Mouse (Mus musculus): ENCODE data around the gene Epha4. TPM values are rescaled to one million over a fixed set of nuclear protein-coding genes. Genes with fewer than 3 reads are reported as not detected.

Epha4 gene
- total and polyA plus RNA-seq, 3 experiments, result 25.4 to 45.5 (median 28.4) TPM

GRCm38 (mm10) chr1:77365850-77366249 lies 149.0 kb downstream of the Epha4 start:
- TF ChIP-seq EP300 (IDR thresholded peaks at IDR 0.05; ENCODE audit: insufficient read depth, low read depth, low read length) (no peak), CTCF (IDR thresholded peaks at IDR 0.05) (no peak), POLR2A (IDR thresholded peaks at IDR 0.05; ENCODE audit: insufficient read depth, low read depth, low read length) (no peak)
- H3K36me3 ChIP-seq (ENCODE audit: control insufficient read depth, insufficient read depth, low read length), result peaks cover 11% of the 10 kb centered on the region; the same call in 1 of the 2 replicates
- H3K27ac ChIP-seq, result no peak overlapping the region
- H3K9ac ChIP-seq (ENCODE audit: low read depth, low read length), result no peak overlapping the region
- intact Hi-C loops (cut with DNase I), result loop anchor here (5.0 kb wide), 1 partner anchor 146 kb away; no protein-coding TSS in a partner anchor
- peaks cover 12% of the 10 kb centered on the region for H3K4me1 ChIP-seq (ENCODE audit: control insufficient read depth, insufficient read depth, low read length)
- H3K79me2 ChIP-seq (replicated peaks; ENCODE audit: control insufficient read depth, insufficient read depth, low read length), result no peaks in the 10 kb centered on the region
- H3K27me3 ChIP-seq (ENCODE audit: control insufficient read depth, insufficient read depth, low read length), result no peaks in the 10 kb centered on the region
- whole genome bisulfite sequencing, result 86% methylated on average over 3 of the region's 3 CpGs
- no peak for DNase-seq
- H3K4me3 ChIP-seq, result no peak overlapping the region

- Histone ChIP-seq H3K27ac (no peak overlapping the region), H3K27me3 (ENCODE audit: control insufficient read depth, insufficient read depth, low read length) (no peaks in the 10 kb centered on the region), H3K9ac (ENCODE audit: low read depth, low read length) (no peak overlapping the region), H3K79me2 (replicated peaks; ENCODE audit: control insufficient read depth, insufficient read depth, low read length) (no peaks in the 10 kb centered on the region), H3K4me1 (ENCODE audit: control insufficient read depth, insufficient read depth, low read length) (peaks cover 6% of the 10 kb centered on the region), H3K36me3 (ENCODE audit: control insufficient read depth, insufficient read depth, low read length) (0 out of 2 replicates have a peak, but pooled peaks cover 3% of the 10 kb centered on the region), H3K4me3 (no peak overlapping the region)
- DNase-seq, result peak in 1 of 2 experiments; percentile 23
- TF ChIP-seq EP300 (IDR thresholded peaks at IDR 0.05; ENCODE audit: insufficient read depth, low read depth, low read length) (no peak), POLR2A (IDR thresholded peaks at IDR 0.05; ENCODE audit: insufficient read depth, low read depth, low read length) (no peak)
- intact Hi-C loops (cut with DNase I), result no loop called here
- 76% methylated on average over 3 of the region's 3 CpGs for WGBS
These were observed 150.3 kb downstream of the Epha4 start for GRCm38 (mm10) chr1:77364596-77364995.

GRCm38 (mm10) chr1:77363848-77364247 lies 151.0 kb downstream of the Epha4 start:
- Histone ChIP-seq H3K4me3 (no peak overlapping the region), H3K27me3 (ENCODE audit: control insufficient read depth, insufficient read depth, low read length) (no peaks in the 10 kb centered on the region), H3K27ac (no peak overlapping the region), H3K36me3 (ENCODE audit: control insufficient read depth, insufficient read depth, low read length) (0 out of 2 replicates have a peak, but pooled peaks cover 3% of the 10 kb centered on the region), H3K4me1 (ENCODE audit: control insufficient read depth, insufficient read depth, low read length) (0 out of 2 replicates have a peak, but pooled peaks cover 1% of the 10 kb centered on the region), H3K9ac (ENCODE audit: low read depth, low read length) (no peak overlapping the region), H3K79me2 (replicated peaks; ENCODE audit: control insufficient read depth, insufficient read depth, low read length) (no peaks in the 10 kb centered on the region)
- intact Hi-C loops (cut with DNase I), result no loop called here
- no peak for DNase-seq
- 97% methylated on average over 1 of the region's 1 CpGs for WGBS
- TF ChIP-seq CTCF (IDR thresholded peaks at IDR 0.05) (no peak), EP300 (IDR thresholded peaks at IDR 0.05; ENCODE audit: insufficient read depth, low read depth, low read length) (no peak), POLR2A (IDR thresholded peaks at IDR 0.05; ENCODE audit: insufficient read depth, low read depth, low read length) (no peak)

GRCm38 (mm10) chr1:77346459-77346858 lies 168.4 kb downstream of the Epha4 start:
- Histone ChIP-seq H3K4me1 (ENCODE audit: control insufficient read depth, insufficient read depth, low read length) (no peaks in the 10 kb centered on the region), H3K79me2 (replicated peaks; ENCODE audit: control insufficient read depth, insufficient read depth, low read length) (no peaks in the 10 kb centered on the region), H3K36me3 (ENCODE audit: control insufficient read depth, insufficient read depth, low read length) (no peaks in the 10 kb centered on the region), H3K4me3 (no peak overlapping the region), H3K9ac (ENCODE audit: low read depth, low read length) (no peak overlapping the region), H3K27me3 (ENCODE audit: control insufficient read depth, insufficient read depth, low read length) (no peaks in the 10 kb centered on the region), H3K27ac (no peak overlapping the region)
- TF ChIP-seq EP300 (IDR thresholded peaks at IDR 0.05; ENCODE audit: insufficient read depth, low read depth, low read length) (no peak), POLR2A (IDR thresholded peaks at IDR 0.05; ENCODE audit: insufficient read depth, low read depth, low read length) (no peak), CTCF (IDR thresholded peaks at IDR 0.05) (no peak)
- no peak for DNase-seq
- 82% methylated on average over 4 of the region's 4 CpGs for WGBS
- intact Hi-C loops (cut with DNase I), result no loop called here

- Histone ChIP-seq H3K4me3 (no peak overlapping the region), H3K4me1 (ENCODE audit: control insufficient read depth, insufficient read depth, low read length) (no peaks in the 10 kb centered on the region), H3K27me3 (ENCODE audit: control insufficient read depth, insufficient read depth, low read length) (no peaks in the 10 kb centered on the region), H3K27ac (no peak overlapping the region), H3K9ac (ENCODE audit: low read depth, low read length) (no peak overlapping the region), H3K79me2 (replicated peaks; ENCODE audit: control insufficient read depth, insufficient read depth, low read length) (no peaks in the 10 kb centered on the region), H3K36me3 (ENCODE audit: control insufficient read depth, insufficient read depth, low read length) (no peaks in the 10 kb centered on the region)
- TF ChIP-seq CTCF (IDR thresholded peaks at IDR 0.05), result no peak
- no peak for TF ChIP-seq EP300 (IDR thresholded peaks at IDR 0.05; ENCODE audit: insufficient read depth, low read depth, low read length)
- no peak for TF ChIP-seq POLR2A (IDR thresholded peaks at IDR 0.05; ENCODE audit: insufficient read depth, low read depth, low read length)
- 85% methylated on average over 4 of the region's 4 CpGs for WGBS
- no peak for DNase-seq
- intact Hi-C loops (cut with DNase I), result no loop called here
These were observed 171.1 kb downstream of the Epha4 start for GRCm38 (mm10) chr1:77343792-77344191.

GRCm38 (mm10) chr1:77339701-77340100 lies 175.2 kb downstream of the Epha4 start:
- DNase-seq, result no peak
- TF ChIP-seq EP300 (IDR thresholded peaks at IDR 0.05; ENCODE audit: insufficient read depth, low read depth, low read length) (no peak), CTCF (IDR thresholded peaks at IDR 0.05) (no peak), POLR2A (IDR thresholded peaks at IDR 0.05; ENCODE audit: insufficient read depth, low read depth, low read length) (no peak)
- Histone ChIP-seq H3K36me3 (ENCODE audit: control insufficient read depth, insufficient read depth, low read length) (no peaks in the 10 kb centered on the region), H3K27ac (no peak overlapping the region), H3K27me3 (ENCODE audit: control insufficient read depth, insufficient read depth, low read length) (no peaks in the 10 kb centered on the region), H3K4me3 (no peak overlapping the region), H3K9ac (ENCODE audit: low read depth, low read length) (no peak overlapping the region), H3K79me2 (replicated peaks; ENCODE audit: control insufficient read depth, insufficient read depth, low read length) (no peaks in the 10 kb centered on the region), H3K4me1 (ENCODE audit: control insufficient read depth, insufficient read depth, low read length) (no peaks in the 10 kb centered on the region)
- 57% methylated on average over 5 of the region's 5 CpGs for WGBS
- intact Hi-C loops (cut with DNase I), result no loop called here

Data from heart, adult 2 months (tissue).